Mouse (Mus musculus) adrenal gland, adult 18-20 months (tissue): ENCODE measurements around the gene Pttg1. TPM values are rescaled to one million over a fixed set of nuclear protein-coding genes. Genes with fewer than 3 reads are reported as not detected.

ENCODE experiments used
- DNase-seq, 2 experiments: peaks; one replicate each; pipeline ENCODE4 v3.0.0; 2021 to 2022; ENCODE audit warnings: low spot score in 2 of 2
- long read RNA-seq, 2 experiments: library from polyadenylated mRNA; stranded (forward); transcript quantifications; one replicate each; pipeline ENCODE4 v2.0.0; 2021
- total RNA-seq, 2 experiments: library from RNA; stranded (reverse); gene quantifications; 1 replicate in 1 of 2; 2 replicates in 1 of 2; pipeline ENCODE4 v1.2.3; 2021

The Pttg1 gene
- 10 to 100 TPM; 40.9 to 45.3 TPM for total RNA-seq
- long read RNA-seq, experiment 1, transcript Pttg1-206 (5 exons, 948 nt): major isoform, 5 of 9 reads
- long read RNA-seq, experiment 1, partial matches to known transcripts: 1 of 9 reads
- long read RNA-seq, experiment 1, other reads (novel, unspliced or antisense): 0 of 9 reads
- long read RNA-seq, experiment 2, transcript Pttg1-202 (6 exons, 741 nt): minor isoform, 9 of 58 reads
- long read RNA-seq, experiment 2, transcript Pttg1-206 (5 exons, 948 nt): major isoform, 39 of 58 reads
- long read RNA-seq, experiment 2, partial matches to known transcripts: 3 of 58 reads
- long read RNA-seq, experiment 2, other reads (novel, unspliced or antisense): 2 of 58 reads

GRCm38 (mm10) chr11:43425824-43426413, at the start of gene Pttg1:
TSS of gene Pttg1 (minus strand) at chr11:43426251.
- DNase-seq: peak; percentile 70 to 71

- peak; percentile 31 to 36 for DNase-seq
Observed at GRCm38 (mm10) chr11:43474225-43474774, 48.2 kb upstream of the Pttg1 start, which contains the start of gene C1qtnf2. TSS of gene C1qtnf2 (plus strand) at chr11:43474276.

GRCm38 (mm10) chr11:43473635-43474224, 47.7 kb upstream of the Pttg1 start:
- DNase-seq: no peak

- no peak for DNase-seq
Observed at GRCm38 (mm10) chr11:43473115-43473514, 47.1 kb upstream of the Pttg1 start.

GRCm38 (mm10) chr11:43470881-43471820, 45.1 kb upstream of the Pttg1 start:
- DNase-seq: no peak

- no peak for DNase-seq
Observed at GRCm38 (mm10) chr11:43470118-43470517, 44.1 kb upstream of the Pttg1 start.

- no peak for DNase-seq
Observed at GRCm38 (mm10) chr11:43463204-43463603, 37.2 kb upstream of the Pttg1 start.

GRCm38 (mm10) chr11:43452266-43452665, 26.2 kb upstream of the Pttg1 start:
- DNase-seq: no peak

- no peak for DNase-seq
Observed at GRCm38 (mm10) chr11:43451322-43451721, 25.3 kb upstream of the Pttg1 start.

GRCm38 (mm10) chr11:43449916-43450315, 23.9 kb upstream of the Pttg1 start:
- no peak for DNase-seq

- DNase-seq: no peak
Observed at GRCm38 (mm10) chr11:43443183-43443582, 17.1 kb upstream of the Pttg1 start.

- no peak for DNase-seq
Observed at GRCm38 (mm10) chr11:43441121-43441520, 15.1 kb upstream of the Pttg1 start.

- no peak for DNase-seq
Observed at GRCm38 (mm10) chr11:43434024-43434407, 8.0 kb upstream of the Pttg1 start.

GRCm38 (mm10) chr11:43433254-43434023, 7.4 kb upstream of the Pttg1 start, which contains the start of gene Slu7:
TSS of gene Slu7 (plus strand) at chr11:43433744.
- DNase-seq: peak; percentile 58 to 65

- DNase-seq: peak in 1 of 2 experiments; percentile 26
Observed at GRCm38 (mm10) chr11:43426414-43426884, 398 bp upstream of the Pttg1 start.

- no peak for DNase-seq
Observed at GRCm38 (mm10) chr11:43425166-43425709, 813 bp downstream of the Pttg1 start.

- DNase-seq: no peak
Observed at GRCm38 (mm10) chr11:43424386-43424785, 1.7 kb downstream of the Pttg1 start.

- DNase-seq: no peak
Observed at GRCm38 (mm10) chr11:43417201-43417600, 8.8 kb downstream of the Pttg1 start.

GRCm38 (mm10) chr11:43412771-43413451, 13.1 kb downstream of the Pttg1 start:
- peak; percentile 69 to 75 for DNase-seq
